19 mouse cellular contexts compared by ENCODE assay signal in genomic region chr10:93251426-93251825, GRCm38 (mm10). TPM values are rescaled to one million over a fixed set of nuclear protein-coding genes. Genes with fewer than 3 reads are reported as not detected.
DNase-seq lines count a peak whose midpoint lies in the region; ATAC-seq and TF ChIP-seq lines count a peak whose summit lies in the region.
"Had no signal": no experiment of that assay in that cellular context is flagged by ENCODE, and none has a peak within 500 bp of the region (broad histone marks: within the 10 kb centered on the region; RNA-seq: fewer than 3 reads in every experiment).

No protein-coding gene starts in this region.

- H3K9me3 ChIP-seq in heart, embryonic 16.5 days (replicated peaks; ENCODE audit: control insufficient read depth, low read length), result no peaks in the 10 kb centered on the region
- H3K9me3 ChIP-seq: G1E; hindbrain, embryonic 15.5 days; midbrain, embryonic 13.5 days had no signal

- no peak for TF ChIP-seq CTCF in thymus, adult 2 months (IDR thresholded peaks at IDR 0.05; ENCODE audit: borderline replicate concordance, control insufficient read depth, extremely low read depth, insufficient read depth, low read length, poor library complexity)

- peaks cover 37% of the 10 kb centered on the region for H3K4me1 ChIP-seq in heart, embryonic 16.5 days (ENCODE audit: control insufficient read depth, insufficient read depth, low read length)
- H3K4me1 ChIP-seq in thymus, adult 2 months (replicated peaks; ENCODE audit: control insufficient read depth, insufficient read depth, low read length), result no peaks in the 10 kb centered on the region

- H3K4me3 ChIP-seq in heart, embryonic 16.5 days (ENCODE audit: low read length), result no peak overlapping the region
- no peak overlapping the region for H3K4me3 ChIP-seq in thymus, adult 2 months (ENCODE audit: control insufficient read depth, insufficient read depth, low read length)
- H3K4me3 ChIP-seq: hindbrain, embryonic 15.5 days; midbrain, embryonic 13.5 days had no signal

- H3K27ac ChIP-seq in heart, embryonic 16.5 days (ENCODE audit: low read length), result peak overlapping the region; percentile 66
- no peak overlapping the region for H3K27ac ChIP-seq in thymus, adult 2 months (ENCODE audit: control insufficient read depth, insufficient read depth, low read length)
- H3K27ac ChIP-seq: hindbrain, embryonic 15.5 days; liver, embryonic 14.5 days; midbrain, embryonic 13.5 days had no signal

- ATAC-seq in heart, embryonic 16.5 days (replicated peaks; ENCODE audit: extremely low read depth, insufficient read depth, low FRiP score), result no peak
- ATAC-seq: forebrain, postnatal 0 days; midbrain, embryonic 13.5 days had no signal

- H3K36me3 ChIP-seq in heart, embryonic 16.5 days (ENCODE audit: control insufficient read depth, insufficient read depth), result peaks cover 9% of the 10 kb centered on the region; the same call in 1 of the 2 replicates
- H3K36me3 ChIP-seq in thymus, adult 2 months (ENCODE audit: control insufficient read depth, insufficient read depth, low read length), result peaks cover 23% of the 10 kb centered on the region

- TF ChIP-seq POLR2A in thymus, adult 2 months (IDR thresholded peaks at IDR 0.05; ENCODE audit: control insufficient read depth, extremely low read depth, insufficient read depth, low read length, poor library complexity), result no peak

- peak; percentile 58 to 72 for DNase-seq in cerebellum, postnatal 25 days
- no peak for DNase-seq in cerebellum, adult 8-10 months
- no peak for DNase-seq in heart, postnatal 10 days
- peak; percentile 32 for DNase-seq in testis, postnatal 10 days (ENCODE audit: low spot score)
- no peak for DNase-seq in testis, postnatal 14 days (ENCODE audit: low spot score)
- DNase-seq in urinary bladder, postnatal 36 days (ENCODE audit: low spot score in 2 of 2), result no peak
- no peak for DNase-seq in thymus, adult 2 months
- DNase-seq: adrenal gland, postnatal 25 days; B cell, adult 2 months; forebrain, postnatal 0 days; gastrocnemius, postnatal 25 days; kidney, postnatal 4 days; lung, postnatal 4 days; thymus, adult 18-20 months had no signal

- intact Hi-C loops in heart, postnatal 10 days (cut with DNase I), result no loop called here

- 81% methylated on average over 8 of the region's 8 CpGs for WGBS in heart, embryonic 16.5 days
- 97% methylated on average over 8 of the region's 8 CpGs for WGBS in thymus, adult 2 months

- no peak overlapping the region; the same call in 1 of the 2 replicates for H3K4me2 ChIP-seq in heart, embryonic 16.5 days (ENCODE audit: low read depth, low read length)
- H3K4me2 ChIP-seq: hindbrain, embryonic 15.5 days; midbrain, embryonic 13.5 days had no signal

- H3K27me3 ChIP-seq in heart, embryonic 16.5 days (ENCODE audit: control insufficient read depth, insufficient read depth, low read length), result no peaks in the 10 kb centered on the region
- no peaks in the 10 kb centered on the region for H3K27me3 ChIP-seq in thymus, adult 2 months (ENCODE audit: control insufficient read depth, insufficient read depth, low read length)
- H3K27me3 ChIP-seq: hindbrain, embryonic 15.5 days; midbrain, embryonic 13.5 days had no signal

- no peak overlapping the region for H3K9ac ChIP-seq in heart, embryonic 16.5 days (ENCODE audit: low read length)
- H3K9ac ChIP-seq: forebrain, postnatal 0 days; hindbrain, embryonic 15.5 days; liver, embryonic 14.5 days; midbrain, embryonic 13.5 days had no signal

RNA-seq across cellular contexts. Expression of gene Elk3, which starts 59.5 kb away (rescaled TPM):
- 29.3 and 34.2 TPM in 2 replicates for polyA plus RNA-seq in heart, embryonic 16.5 days (2015; fragmentation: Nextera tagmentation; extraction: Ambion mirVana)
- total RNA-seq in heart, postnatal 10 days (2021), result 100 to 1,000 TPM; 106 to 115 TPM
- 47.2 and 62.7 TPM in 2 replicates for polyA plus RNA-seq in thymus, adult 2 months (2012; rRNA removed)
- polyA plus RNA-seq: G1E had no signal

Comparison
In these comparisons a context has a peak if more than half of its experiments do, and no peak if none do; other contexts are left out.
1. DNase-seq: peak in cerebellum, postnatal 25 days (2 of 2) and testis, postnatal 10 days (single experiment); none in cerebellum, adult 8-10 months (single experiment), heart, postnatal 10 days (0 of 2), testis, postnatal 14 days (single experiment), urinary bladder, postnatal 36 days (0 of 2) and thymus, adult 2 months (single experiment).